Mouse (Mus musculus) NIH3T3 (cell line): ENCODE data around the gene Bclaf3.
"Not testable (repeated sequence)": the region's sequence is repeated elsewhere in the genome, so short reads cannot be mapped to it uniquely, and the experiment has no call there.

ENCODE experiments used
- DNase-seq: peaks from one replicate; pipeline ENCODE4 v3.0.0-alpha.2; 2012; ENCODE audit warnings: low read depth

Gene Bclaf3

GRCm38 (mm10) chrX:159526388-159526787 lies at the start of gene Bclaf3:
Gene Bclaf3, plus strand, starts transcription at chrX:159526688.
- no peak for DNase-seq

GRCm38 (mm10) chrX:159478243-159478940 lies 48.1 kb upstream of the Bclaf3 start:
- not testable (repeated sequence) for DNase-seq

GRCm38 (mm10) chrX:159484247-159484646 lies 42.2 kb upstream of the Bclaf3 start:
- DNase-seq: no peak

GRCm38 (mm10) chrX:159503181-159503580 lies 23.3 kb upstream of the Bclaf3 start:
- DNase-seq: no peak

GRCm38 (mm10) chrX:159508331-159509036 lies 18.0 kb upstream of the Bclaf3 start:
- no peak for DNase-seq

- DNase-seq: no peak
These were observed 17.4 kb upstream of the Bclaf3 start for GRCm38 (mm10) chrX:159509042-159509441.

- no peak for DNase-seq
These were observed 16.4 kb upstream of the Bclaf3 start for GRCm38 (mm10) chrX:159509847-159510715.

- DNase-seq: no peak
These were observed 15.8 kb upstream of the Bclaf3 start for GRCm38 (mm10) chrX:159510716-159511051.

- no peak for DNase-seq
These were observed 10.9 kb upstream of the Bclaf3 start for GRCm38 (mm10) chrX:159515599-159515998.

GRCm38 (mm10) chrX:159521780-159522179 lies 4.7 kb upstream of the Bclaf3 start:
- DNase-seq: no peak

GRCm38 (mm10) chrX:159522651-159523050 lies 3.8 kb upstream of the Bclaf3 start:
- no peak for DNase-seq

GRCm38 (mm10) chrX:159532427-159532810 lies 5.9 kb downstream of the Bclaf3 start:
- peak; percentile 97 for DNase-seq

GRCm38 (mm10) chrX:159532811-159533462 lies 6.4 kb downstream of the Bclaf3 start:
- peak; percentile 43 for DNase-seq

GRCm38 (mm10) chrX:159541936-159542335 lies 15.4 kb downstream of the Bclaf3 start:
- no peak for DNase-seq

GRCm38 (mm10) chrX:159547093-159547492 lies 20.6 kb downstream of the Bclaf3 start:
- no peak for DNase-seq

- DNase-seq: not testable (repeated sequence)
These were observed 58.2 kb downstream of the Bclaf3 start for GRCm38 (mm10) chrX:159584738-159585137.

GRCm38 (mm10) chrX:159591633-159592032 lies 65.1 kb downstream of the Bclaf3 start:
- DNase-seq: no peak

GRCm38 (mm10) chrX:159597502-159597901 lies 71.0 kb downstream of the Bclaf3 start:
- no peak for DNase-seq

- DNase-seq: no peak
These were observed 78.3 kb downstream of the Bclaf3 start for GRCm38 (mm10) chrX:159604832-159605231.

GRCm38 (mm10) chrX:159606936-159607335 lies 80.4 kb downstream of the Bclaf3 start:
- peak; percentile 52 for DNase-seq

- DNase-seq: peak; percentile 73
These were observed 99.9 kb downstream of the Bclaf3 start for GRCm38 (mm10) chrX:159626208-159626906.
